Mouse (Mus musculus) heart, postnatal 14 days (tissue): Measurements from ENCODE around the gene Utp20. TPM values are rescaled to one million over a fixed set of nuclear protein-coding genes. Genes with fewer than 3 reads are reported as not detected.
"Not testable (repeated sequence)": the region's sequence is repeated elsewhere in the genome, so short reads cannot be mapped to it uniquely, and the experiment has no call there.

Source experiments
- DNase-seq, 2 experiments: peaks; one replicate each; pipeline ENCODE4 v3.0.0; 2021 to 2022
- intact Hi-C: fragments of 180-260 bp; cut with DNase I; formaldehyde crosslinking; loops from one replicate; pipeline ENCODE4 v1.15.1; 2025
- total RNA-seq, 2 experiments: library from RNA; stranded (reverse); gene quantifications; 2 replicates each; pipeline ENCODE4 v1.2.3; 2021

Gene Utp20
- total RNA-seq, 2 experiments from 2014 or later = 8.3 to 11.8 TPM

- DNase-seq = no peak
- intact Hi-C loops = no loop called here
Measured at GRCm38 (mm10) chr10:88793671-88794070, 32.9 kb downstream of the Utp20 start.

GRCm38 (mm10) chr10:88784513-88784931, 42.1 kb downstream of the Utp20 start:
- intact Hi-C loops = no loop called here
- no peak for DNase-seq

GRCm38 (mm10) chr10:88783941-88784340, 42.7 kb downstream of the Utp20 start:
- intact Hi-C loops = no loop called here
- no peak for DNase-seq

- intact Hi-C loops, DNase-seq: not testable (repeated sequence)
Measured at GRCm38 (mm10) chr10:88783135-88783534, 43.5 kb downstream of the Utp20 start.

- DNase-seq = no peak
- intact Hi-C loops = no loop called here
Measured at GRCm38 (mm10) chr10:88780716-88781115, 45.9 kb downstream of the Utp20 start.

GRCm38 (mm10) chr10:88776206-88776605, 50.4 kb downstream of the Utp20 start:
- intact Hi-C loops = no loop called here
- no peak for DNase-seq

- DNase-seq, intact Hi-C loops: not testable (repeated sequence)
Measured at GRCm38 (mm10) chr10:88772965-88773364, 53.6 kb downstream of the Utp20 start.

GRCm38 (mm10) chr10:88769676-88770075, 56.9 kb downstream of the Utp20 start:
- DNase-seq = no peak
- intact Hi-C loops = no loop called here

- DNase-seq = no peak
- intact Hi-C loops = no loop called here
Measured at GRCm38 (mm10) chr10:88768961-88769360, 57.6 kb downstream of the Utp20 start.

- peak in 1 of 2 experiments; percentile 8 for DNase-seq
- intact Hi-C loops = no loop called here
Measured at GRCm38 (mm10) chr10:88765431-88766142, 61.0 kb downstream of the Utp20 start.

- DNase-seq = peak; percentile 11 to 28
- intact Hi-C loops = no loop called here
Measured at GRCm38 (mm10) chr10:88761524-88762212, 64.9 kb downstream of the Utp20 start.

GRCm38 (mm10) chr10:88741426-88741825, 85.2 kb downstream of the Utp20 start:
- intact Hi-C loops = no loop called here
- no peak for DNase-seq

- intact Hi-C loops = no loop called here
- DNase-seq = no peak
Measured at GRCm38 (mm10) chr10:88740781-88741180, 85.8 kb downstream of the Utp20 start.

GRCm38 (mm10) chr10:88739818-88740217, 86.8 kb downstream of the Utp20 start:
- intact Hi-C loops = no loop called here
- DNase-seq = no peak

- intact Hi-C loops, DNase-seq: not testable (repeated sequence)
Measured at GRCm38 (mm10) chr10:88739074-88739473, 87.5 kb downstream of the Utp20 start.

GRCm38 (mm10) chr10:88732309-88732622, 94.3 kb downstream of the Utp20 start:
- intact Hi-C loops = no loop called here
- DNase-seq = no peak

GRCm38 (mm10) chr10:88731496-88732308, 94.9 kb downstream of the Utp20 start:
- no peak for DNase-seq
- intact Hi-C loops = no loop called here

- intact Hi-C loops = no loop called here
- DNase-seq = peak; percentile 95 to 96
Measured at GRCm38 (mm10) chr10:88730571-88731495, 95.8 kb downstream of the Utp20 start, which contains the start of gene Arl1. Gene Arl1, plus strand, starts transcription at chr10:88730858.

- intact Hi-C loops = loop anchor here (5.0 kb wide), 1 partner anchor 351 kb away; the partner anchor contains the start of genes Dram1 and Gnptab
- no peak for DNase-seq
Measured at GRCm38 (mm10) chr10:88728166-88728565, 98.4 kb downstream of the Utp20 start.

GRCm38 (mm10) chr10:88727128-88727527, 99.5 kb downstream of the Utp20 start:
- intact Hi-C loops = loop anchor here (5.0 kb wide), 1 partner anchor 350 kb away; the partner anchor contains the start of genes Dram1 and Gnptab
- peak; percentile 27 to 50 for DNase-seq
